Mouse (Mus musculus) c-Kit-positive CD71-positive TER-119-negative erythroid progenitor cells, embryonic 14.5 days (primary cell): Measurements from ENCODE around the gene Zfp346.
"Not testable (repeated sequence)": the region's sequence is repeated elsewhere in the genome, so short reads cannot be mapped to it uniquely, and the experiment has no call there.

ENCODE experiments used
- DNase-seq: peaks from one replicate; pipeline ENCODE4 v3.0.0-alpha.2; 2013; ENCODE audit warnings: low read depth

Gene Zfp346

GRCm38 (mm10) chr13:55105045-55105952 lies at the start of gene Zfp346:
Gene Zfp346 (plus strand): TSS chr13:55105311.
- peak; percentile 93 for DNase-seq

GRCm38 (mm10) chr13:55058042-55058441 lies 47.1 kb upstream of the Zfp346 start:
- peak; percentile 19 for DNase-seq

GRCm38 (mm10) chr13:55063276-55063675 lies 41.8 kb upstream of the Zfp346 start:
- DNase-seq: no peak

- no peak for DNase-seq
Measured at GRCm38 (mm10) chr13:55069719-55070118, 35.4 kb upstream of the Zfp346 start.

GRCm38 (mm10) chr13:55071322-55071721 lies 33.8 kb upstream of the Zfp346 start:
- DNase-seq: peak; percentile 20

- no peak for DNase-seq
Measured at GRCm38 (mm10) chr13:55075597-55075996, 29.5 kb upstream of the Zfp346 start.

- no peak for DNase-seq
Measured at GRCm38 (mm10) chr13:55092588-55092987, 12.5 kb upstream of the Zfp346 start.

- DNase-seq: not testable (repeated sequence)
Measured at GRCm38 (mm10) chr13:55097841-55098240, 7.3 kb upstream of the Zfp346 start.

GRCm38 (mm10) chr13:55099066-55099725 lies 5.9 kb upstream of the Zfp346 start:
- peak; percentile 32 for DNase-seq

- DNase-seq: peak; percentile 70
Measured at GRCm38 (mm10) chr13:55099726-55100478, 5.2 kb upstream of the Zfp346 start, which contains the start of gene Uimc1. Gene Uimc1 (minus strand): TSS chr13:55100300.

GRCm38 (mm10) chr13:55101627-55102026 lies 3.5 kb upstream of the Zfp346 start:
- no peak for DNase-seq

GRCm38 (mm10) chr13:55102366-55102765 lies 2.7 kb upstream of the Zfp346 start:
- no peak for DNase-seq

- DNase-seq: no peak
Measured at GRCm38 (mm10) chr13:55103351-55103750, 1.8 kb upstream of the Zfp346 start.

GRCm38 (mm10) chr13:55105953-55106691 lies 1.0 kb downstream of the Zfp346 start:
- peak; percentile 37 for DNase-seq

- no peak for DNase-seq
Measured at GRCm38 (mm10) chr13:55107116-55107515, 2.0 kb downstream of the Zfp346 start.

GRCm38 (mm10) chr13:55107694-55108093 lies 2.6 kb downstream of the Zfp346 start:
- DNase-seq: no peak

GRCm38 (mm10) chr13:55114375-55114774 lies 9.3 kb downstream of the Zfp346 start:
- DNase-seq: no peak

- DNase-seq: no peak
Measured at GRCm38 (mm10) chr13:55124903-55125302, 19.8 kb downstream of the Zfp346 start.

GRCm38 (mm10) chr13:55133448-55133847 lies 28.3 kb downstream of the Zfp346 start, which contains the start of gene Gm17617:
Gene Gm17617 (minus strand): TSS chr13:55133548.
- DNase-seq: no peak

GRCm38 (mm10) chr13:55135382-55135781 lies 30.3 kb downstream of the Zfp346 start:
- peak; percentile 36 for DNase-seq

- DNase-seq: no peak
Measured at GRCm38 (mm10) chr13:55140271-55140670, 35.2 kb downstream of the Zfp346 start.
